In the genomic region with DNA sequence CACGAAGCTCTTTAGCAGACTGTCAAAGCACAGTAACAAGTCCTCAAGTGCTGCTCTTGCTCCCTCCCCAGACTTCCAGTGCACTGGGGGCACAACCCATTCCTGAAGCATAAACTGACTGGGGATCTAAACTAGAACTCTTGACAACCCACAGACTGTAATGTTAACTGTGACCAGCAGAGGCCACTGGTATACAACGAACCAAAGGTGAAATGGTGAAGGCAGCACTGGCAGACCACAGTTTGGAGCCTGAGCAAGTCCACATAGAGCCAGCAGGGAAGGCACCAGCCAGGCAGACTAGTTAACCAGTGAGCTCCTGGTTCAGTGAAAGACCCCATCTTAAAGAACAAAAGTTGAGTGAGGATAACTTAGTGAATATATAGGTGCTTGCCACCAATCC, we compare ENCODE assay signal across 9 mouse cellular contexts. TPM values are rescaled to one million over a fixed set of nuclear protein-coding genes. Genes with fewer than 3 reads are reported as not detected.
DNase-seq lines count a peak whose midpoint lies in the region; TF ChIP-seq lines count a peak whose summit lies in the region.
"Had no signal": no experiment of that assay in that cellular context is flagged by ENCODE, and none has a peak within 500 bp of the region (broad histone marks: within the 10 kb centered on the region; RNA-seq: fewer than 3 reads in every experiment).

No protein-coding gene starts in this region.

- 31% methylated on average over 2 of the region's 2 CpGs for WGBS in heart, embryonic 10.5 days
- WGBS in lung, adult 2 months = 11% methylated on average over 2 of the region's 2 CpGs

- H3K9me3 ChIP-seq in E14TG2a.4 (ENCODE audit: low read length) = no peaks in the 10 kb centered on the region
- H3K9me3 ChIP-seq in heart, embryonic 10.5 days = no peaks in the 10 kb centered on the region
- H3K9me3 ChIP-seq: limb, embryonic 12.5 days had no signal

- no peak overlapping the region for H3K27ac ChIP-seq in heart, embryonic 10.5 days
- H3K27ac ChIP-seq: limb, embryonic 12.5 days had no signal

- TF ChIP-seq CTCF in E14TG2a.4 (conservative IDR thresholded peaks at IDR 0.05; ENCODE audit: low read length) = peak; percentile 88
- peak; percentile 76 for TF ChIP-seq CTCF in lung, adult 2 months (IDR thresholded peaks at IDR 0.05; ENCODE audit: insufficient read depth, low read length)

- H3K4me3 ChIP-seq in E14TG2a.4 (replicated peaks; ENCODE audit: low read length) = no peak overlapping the region
- no peak overlapping the region for H3K4me3 ChIP-seq in heart, embryonic 10.5 days
- no peak overlapping the region for H3K4me3 ChIP-seq in lung, adult 2 months (replicated peaks; ENCODE audit: extremely low read depth, low read depth, low read length)
- H3K4me3 ChIP-seq: limb, embryonic 12.5 days had no signal

- H3K27me3 ChIP-seq in E14TG2a.4 (ENCODE audit: insufficient read depth, low read length) = no peaks in the 10 kb centered on the region
- no peaks in the 10 kb centered on the region for H3K27me3 ChIP-seq in heart, embryonic 10.5 days (ENCODE audit: insufficient read depth, poor library complexity, severe bottlenecking)
- H3K27me3 ChIP-seq: limb, embryonic 12.5 days had no signal

- peaks cover 3% of the 10 kb centered on the region; the same call in 1 of the 2 replicates for H3K36me3 ChIP-seq in E14TG2a.4 (ENCODE audit: insufficient read depth, low read length)
- no peaks in the 10 kb centered on the region for H3K36me3 ChIP-seq in heart, embryonic 10.5 days
- H3K36me3 ChIP-seq: limb, embryonic 12.5 days had no signal

- peaks cover 25% of the 10 kb centered on the region for H3K4me1 ChIP-seq in E14TG2a.4 (replicated peaks; ENCODE audit: low read depth, low read length)
- peaks cover 13% of the 10 kb centered on the region; the same call in 1 of the 2 replicates for H3K4me1 ChIP-seq in heart, embryonic 10.5 days
- peaks cover 12% of the 10 kb centered on the region for H3K4me1 ChIP-seq in lung, adult 2 months (ENCODE audit: control insufficient read depth, insufficient read depth, low read length)
- H3K4me1 ChIP-seq: limb, embryonic 12.5 days had no signal

- no peak for TF ChIP-seq POLR2A in lung, adult 2 months (IDR thresholded peaks at IDR 0.05; ENCODE audit: borderline replicate concordance, extremely low read depth, low read depth, low read length)

- DNase-seq in adrenal gland, adult 2 months = peak; percentile 75
- DNase-seq in embryo, embryonic 11 days = peak; percentile 74
- DNase-seq in heart, embryonic 10.5 days (ENCODE audit: low spot score) = peak; percentile 88
- peak; percentile 78 to 81 for DNase-seq in kidney, postnatal 4 days
- peak; percentile 73 for DNase-seq in lung, adult 2 months
- DNase-seq in retina, postnatal 1 day = peak; percentile 87
- peak; percentile 59 to 62 for DNase-seq in thymus, postnatal 36 days

RNA-seq across cellular contexts. Expression of gene Slmap, which starts 43.6 kb away (rescaled TPM):
- total RNA-seq in adrenal gland, adult 2 months (2021) = 10 to 100 TPM; 87.7 to 90.0 TPM
- polyA plus RNA-seq in adrenal gland, adult 2 months (2012; rRNA removed) = 54.3 and 54.4 TPM in 2 replicates
- 45.1 and 83.8 TPM in 2 replicates for polyA plus RNA-seq in heart, embryonic 10.5 days (2016; fragmentation: Nextera tagmentation; extraction: Ambion mirVana)
- 22.8 and 25.0 TPM in 2 replicates for polyA plus RNA-seq in lung, adult 2 months (2012; rRNA removed)
